Mouse (Mus musculus) heart, postnatal 0 days (tissue): ENCODE measurements around the gene Hic2.

ENCODE experiments used
- CTCF ChIP-seq: IDR thresholded peaks from 2 replicates; pipeline ENCODE4 v1.5.1; 2016; ENCODE audit warnings: antibody characterized with exemption, control low read depth, low read depth
- EP300 ChIP-seq: IDR thresholded peaks from 2 replicates; pipeline ENCODE4 v1.6.1; 2016; ENCODE audit warnings: antibody characterized with exemption, low read depth

- peak; percentile 89 for TF ChIP-seq CTCF
- no peak for TF ChIP-seq EP300
These were observed 23.2 kb upstream of the Hic2 start for GRCm38 (mm10) chr16:17209981-17210838.
